Mouse (Mus musculus) cerebellum, postnatal 36 days (tissue): ENCODE data around the gene Txn1.

Experiments
- DNase-seq, 2 experiments: peaks; one replicate each; pipeline ENCODE4 v3.0.0; 2021 to 2022; ENCODE audit warnings: mixed read lengths in 2 of 2

Txn1 gene

DNA sequence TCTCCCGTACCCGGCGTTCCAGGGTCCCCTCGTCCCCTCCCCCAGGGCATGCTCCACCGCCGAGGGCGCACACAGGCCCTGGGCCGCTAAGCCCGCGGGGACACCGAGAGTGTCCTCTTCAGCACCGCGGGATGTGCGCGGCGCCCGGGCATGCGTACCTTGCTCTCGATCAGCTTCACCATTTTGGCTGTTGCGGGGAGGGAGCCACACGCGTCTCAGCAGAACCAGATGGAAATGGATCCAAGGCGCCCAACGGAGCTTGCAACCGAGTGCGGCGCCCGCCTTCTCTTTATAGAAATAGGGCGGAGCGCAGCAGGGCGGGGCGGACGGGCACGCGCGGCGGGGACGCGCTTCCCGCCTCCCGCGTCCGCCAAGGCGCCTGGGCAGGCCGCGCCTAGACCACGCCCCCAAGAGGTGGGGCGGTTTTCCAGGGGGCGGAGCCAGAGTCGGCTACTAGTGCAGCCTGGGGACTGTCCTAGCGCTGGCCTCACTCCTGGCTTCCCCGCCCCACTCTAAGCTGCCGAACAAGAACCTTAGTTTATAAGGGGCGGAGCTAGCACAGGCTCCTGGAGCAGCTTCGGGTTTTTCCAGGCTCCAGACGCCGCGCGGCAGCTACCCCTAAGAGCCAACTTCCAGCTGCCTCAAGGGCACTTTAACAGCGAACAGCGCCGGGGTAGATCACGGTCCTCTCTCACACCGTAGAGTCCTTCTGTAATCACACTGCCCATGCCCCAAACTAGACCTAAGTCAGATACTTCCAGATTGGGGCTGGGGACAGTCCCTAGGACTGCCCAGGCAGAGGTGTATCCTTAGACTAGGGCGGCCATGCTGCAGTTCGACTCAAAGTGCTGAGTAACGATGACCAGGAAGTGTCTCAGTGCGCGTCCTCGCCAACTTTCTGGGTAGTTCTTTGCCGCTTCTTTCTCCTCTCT is at the start of gene Txn1:
Gene Txn1, minus strand, starts transcription at position 383 of the 932 bp plus-strand sequence.
- DNase-seq = peak; percentile 93 to 95

DNA sequence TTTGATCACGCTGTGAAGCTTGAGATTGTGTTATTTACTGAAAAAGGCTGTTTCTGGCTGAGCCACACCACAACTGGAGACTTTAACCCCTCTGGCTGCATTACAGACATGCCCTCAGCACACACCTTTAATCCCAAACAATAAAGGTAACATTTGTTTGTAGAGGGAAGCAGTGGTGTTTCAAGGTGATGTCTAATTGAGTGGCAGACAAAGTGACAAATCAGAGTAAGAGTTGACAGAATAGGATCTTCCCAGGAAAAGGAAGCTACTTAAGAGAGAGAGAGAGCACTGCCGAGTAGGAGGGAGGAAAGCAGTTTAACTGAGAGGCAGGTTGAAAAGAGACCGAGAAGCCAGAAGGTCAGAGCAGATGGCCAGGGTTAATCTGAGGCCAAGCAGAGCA is 47.3 kb upstream of the Txn1 start:
- no peak for DNase-seq

DNA sequence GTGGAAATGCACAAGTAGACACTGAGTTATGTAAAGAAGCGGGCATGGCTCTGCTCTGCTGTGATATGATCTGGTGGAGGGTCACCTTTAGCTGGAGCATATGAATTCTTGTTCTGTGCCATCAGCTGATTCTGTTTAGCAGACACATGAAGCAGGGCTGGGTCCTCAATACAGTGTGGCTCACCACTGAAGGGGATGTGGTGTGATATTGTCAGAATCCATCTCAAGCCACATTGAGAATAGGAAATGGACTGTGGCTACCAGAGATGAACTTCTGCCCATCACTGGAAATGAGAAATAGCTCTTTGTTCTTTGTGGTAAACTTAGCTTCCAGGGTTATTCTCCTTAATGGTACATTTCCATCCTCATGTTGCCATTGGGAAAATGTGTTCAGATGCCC is 35.2 kb upstream of the Txn1 start:
- no peak for DNase-seq

DNA sequence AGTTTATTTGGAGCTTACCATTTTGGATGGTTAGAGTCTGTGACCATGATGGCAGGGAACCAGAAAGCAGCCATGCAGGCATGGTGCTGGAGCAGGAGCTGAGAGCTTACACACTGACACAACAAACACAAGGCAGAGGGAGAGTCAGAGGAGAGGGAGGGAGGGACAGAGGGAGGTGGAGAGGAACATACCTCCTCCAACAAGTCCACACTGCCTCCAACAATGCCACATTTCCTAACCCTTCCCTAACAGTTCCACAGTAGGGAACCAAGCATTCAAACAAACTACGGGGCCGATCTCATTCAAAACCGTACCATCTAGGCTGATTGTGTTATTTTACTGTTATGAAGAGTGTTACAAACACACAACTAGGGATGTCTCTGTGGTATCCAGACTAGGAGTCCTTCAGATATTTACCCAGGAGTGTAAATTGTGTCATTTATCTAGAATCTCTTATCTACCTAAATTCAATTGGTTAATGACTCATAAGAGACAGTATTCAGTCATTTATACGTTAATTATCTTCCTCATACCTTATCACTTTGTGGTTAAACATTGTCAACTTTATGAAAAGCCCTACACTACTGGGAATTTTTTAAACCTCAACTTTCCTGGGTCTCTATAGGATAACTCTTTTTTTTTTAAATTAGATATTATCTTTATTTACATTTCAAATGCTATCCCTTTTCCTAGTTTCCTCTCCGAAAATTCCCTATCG is 18.3 kb upstream of the Txn1 start:
- DNase-seq = no peak

DNA sequence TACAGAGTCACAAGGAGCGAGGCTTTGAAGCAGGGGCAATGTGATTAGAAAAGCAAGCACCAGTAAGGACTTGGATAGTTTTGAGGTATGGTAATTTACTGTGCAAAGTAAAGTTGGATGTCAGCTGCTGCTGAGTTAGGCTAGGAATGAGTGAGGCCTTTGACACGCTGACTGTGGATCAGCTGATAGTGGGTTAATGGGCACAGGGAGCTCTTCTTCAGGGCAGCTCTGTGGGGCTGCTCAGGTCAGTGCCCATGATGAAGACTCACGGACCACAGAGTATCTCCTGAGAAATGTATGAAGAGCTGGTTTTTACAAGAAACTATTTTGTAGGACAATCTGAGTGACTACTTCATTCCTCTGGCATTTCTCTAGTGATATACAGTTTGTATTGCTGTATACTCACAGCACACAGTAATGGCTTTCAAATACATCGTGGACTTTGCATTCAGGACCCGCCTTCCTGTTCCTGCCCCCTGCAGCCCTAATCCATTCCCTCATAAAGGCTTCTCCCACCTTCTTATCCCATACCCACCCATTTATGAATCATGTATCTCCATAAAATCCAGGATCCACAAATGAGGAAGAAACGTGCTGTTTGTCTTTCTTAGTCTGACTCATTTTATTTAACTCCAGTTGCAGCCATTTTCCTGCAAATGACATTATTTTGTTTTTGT is 17.5 kb upstream of the Txn1 start:
- DNase-seq = no peak

DNA sequence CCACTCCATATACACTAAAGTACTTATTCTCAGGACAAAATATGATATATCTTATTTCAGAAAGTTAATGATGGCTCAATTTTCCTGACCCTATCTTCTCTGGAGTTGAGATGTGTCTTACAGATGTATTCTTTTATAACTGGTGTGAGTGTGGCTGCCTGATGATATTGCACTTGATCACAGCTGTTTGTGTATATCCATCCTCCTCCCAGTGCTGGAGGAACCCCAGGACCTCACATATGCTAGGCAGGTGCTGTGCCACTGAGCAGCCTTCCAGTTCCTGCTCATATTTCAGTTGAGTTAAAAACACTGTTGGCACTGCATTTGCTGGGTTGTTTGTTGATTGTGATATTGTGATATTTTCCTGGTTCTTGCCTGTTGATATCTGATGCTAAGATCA is 14.1 kb upstream of the Txn1 start:
- no peak for DNase-seq

DNA sequence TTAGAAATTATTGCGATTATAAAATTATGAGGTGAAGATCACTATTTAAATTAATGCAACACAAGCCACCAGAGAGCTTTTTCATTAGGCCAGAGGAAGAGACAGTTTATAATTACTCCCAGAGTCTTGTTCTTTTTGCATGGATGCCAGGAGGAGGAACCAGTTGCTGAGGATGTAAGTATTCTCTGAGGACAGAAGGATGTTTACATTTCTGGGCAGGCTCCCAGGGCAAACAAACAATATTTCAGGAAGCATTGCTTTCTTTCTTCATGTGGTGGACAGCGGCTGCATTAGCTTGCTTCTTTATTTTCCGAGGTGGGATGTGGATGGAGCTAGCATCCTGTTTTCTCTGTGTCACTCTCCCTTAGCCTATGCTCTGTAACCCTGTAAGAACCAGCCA is 11.0 kb upstream of the Txn1 start:
- DNase-seq = no peak

DNA sequence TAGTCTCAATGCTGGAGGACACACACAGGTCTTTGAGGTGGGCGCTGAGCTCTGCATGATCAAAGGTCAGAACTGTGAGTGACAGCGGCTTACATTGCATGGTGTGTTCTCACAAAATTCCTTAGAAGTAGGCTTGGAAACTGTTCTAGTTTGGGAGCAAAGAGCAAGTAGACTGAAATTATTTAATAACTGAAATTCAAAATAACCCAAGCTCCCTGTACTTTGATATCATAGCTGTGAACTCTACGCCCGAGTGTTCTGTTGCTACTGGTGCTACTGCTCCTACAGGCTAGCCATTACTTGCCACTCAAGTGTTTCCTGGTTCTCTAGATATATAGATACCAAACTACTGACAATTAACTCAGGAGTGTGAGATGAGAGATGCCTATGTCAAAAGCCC is 9.3 kb upstream of the Txn1 start:
- no peak for DNase-seq

DNA sequence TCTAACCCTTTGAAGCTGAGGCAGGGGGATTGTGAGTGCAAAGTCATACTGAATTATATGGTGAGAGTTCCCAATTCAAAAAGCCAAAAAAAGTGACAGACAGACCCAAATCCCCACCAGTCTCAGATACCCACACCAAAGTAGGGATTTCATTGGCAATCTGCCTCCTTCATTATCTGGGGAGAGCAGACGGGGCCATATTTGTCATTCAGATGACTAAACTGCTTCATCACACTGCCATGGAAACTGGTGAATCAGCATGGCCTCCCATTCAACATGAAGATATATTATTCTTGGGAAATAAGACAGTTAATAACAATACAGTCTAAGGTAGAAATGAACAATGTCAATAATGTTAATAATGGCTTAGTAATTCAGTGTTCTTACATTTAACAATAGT is 7.9 kb upstream of the Txn1 start:
- no peak for DNase-seq

DNA sequence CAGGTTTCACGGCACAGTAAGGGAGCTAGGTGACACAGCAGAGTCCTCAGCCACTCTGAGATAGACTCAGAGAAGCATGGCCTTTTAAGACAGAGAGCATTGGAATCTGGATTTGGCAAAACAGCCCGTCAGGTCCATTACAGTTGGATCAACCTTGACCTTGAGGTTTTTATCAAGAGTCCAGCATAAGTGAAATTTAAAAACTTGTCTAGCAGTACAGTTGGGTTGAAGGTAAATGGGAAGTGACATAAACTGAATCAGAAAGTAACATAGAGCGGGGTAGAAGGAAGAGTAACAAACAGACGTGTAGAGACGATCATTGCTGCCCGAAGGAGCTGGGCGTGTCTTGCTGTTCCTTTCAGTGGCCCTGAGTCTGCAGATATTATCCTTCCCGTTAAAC is 2.8 kb upstream of the Txn1 start:
- no peak for DNase-seq

DNA sequence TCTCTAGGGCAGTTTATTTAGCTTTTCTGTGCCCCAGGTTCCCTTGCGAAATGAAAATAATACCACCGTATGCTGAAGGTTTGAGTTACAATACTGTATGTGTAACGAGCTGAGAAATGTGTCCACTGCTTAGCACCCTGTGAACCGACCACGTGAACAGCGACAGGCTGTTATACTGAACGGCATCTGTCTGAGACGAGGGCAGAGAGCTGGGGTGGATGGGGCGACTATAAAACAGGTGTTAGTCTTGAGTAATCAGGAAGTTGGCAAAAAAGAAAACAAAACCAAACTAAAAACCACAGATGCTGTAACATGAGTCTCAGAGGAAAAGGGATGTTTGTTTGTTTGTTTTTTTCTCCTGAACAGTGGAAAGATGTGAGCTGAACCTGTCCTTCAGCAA is 1.9 kb upstream of the Txn1 start:
- DNase-seq = no peak

DNA sequence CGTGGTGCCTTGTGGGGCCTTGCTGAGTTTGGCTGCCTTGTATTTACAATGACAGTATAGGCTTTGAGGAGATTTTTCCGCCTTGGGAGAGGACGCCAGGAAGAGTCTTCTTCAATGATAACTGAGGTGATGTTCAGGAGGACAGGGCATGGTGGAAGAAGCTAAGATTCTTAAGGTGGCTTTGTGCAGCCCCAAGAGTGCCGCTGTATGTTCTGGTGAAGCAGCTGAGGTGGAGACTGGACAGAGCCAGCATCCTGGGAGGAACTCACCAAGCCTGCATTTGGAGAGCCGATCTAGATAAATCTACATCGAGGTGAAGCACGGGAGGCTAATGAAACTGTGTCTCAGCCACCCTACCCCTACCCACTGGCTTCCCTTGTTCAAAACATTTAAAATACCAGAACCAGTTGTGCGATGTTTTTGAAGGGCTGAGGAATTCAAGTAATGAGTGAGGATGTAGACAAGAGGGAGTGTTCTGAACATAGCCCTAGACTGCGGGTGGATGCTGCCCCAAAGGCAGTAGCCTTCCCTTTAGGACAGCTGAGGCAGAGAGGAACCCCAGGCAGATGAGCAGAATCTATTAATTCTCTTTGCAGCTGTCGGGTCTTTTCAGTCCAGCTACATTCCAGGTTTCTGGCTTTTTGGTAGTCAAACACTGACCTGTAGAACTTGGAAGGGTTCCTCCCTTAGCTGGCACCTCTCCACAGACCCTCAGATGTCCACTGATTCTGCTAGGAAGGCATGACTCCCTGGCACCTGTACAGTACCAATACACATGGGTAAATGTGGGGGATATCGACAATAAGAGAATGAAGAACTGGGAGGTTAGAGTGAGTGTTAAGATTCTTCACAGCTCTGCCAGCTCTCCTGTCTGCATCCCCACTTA is 1.2 kb upstream of the Txn1 start:
- no peak for DNase-seq

DNA sequence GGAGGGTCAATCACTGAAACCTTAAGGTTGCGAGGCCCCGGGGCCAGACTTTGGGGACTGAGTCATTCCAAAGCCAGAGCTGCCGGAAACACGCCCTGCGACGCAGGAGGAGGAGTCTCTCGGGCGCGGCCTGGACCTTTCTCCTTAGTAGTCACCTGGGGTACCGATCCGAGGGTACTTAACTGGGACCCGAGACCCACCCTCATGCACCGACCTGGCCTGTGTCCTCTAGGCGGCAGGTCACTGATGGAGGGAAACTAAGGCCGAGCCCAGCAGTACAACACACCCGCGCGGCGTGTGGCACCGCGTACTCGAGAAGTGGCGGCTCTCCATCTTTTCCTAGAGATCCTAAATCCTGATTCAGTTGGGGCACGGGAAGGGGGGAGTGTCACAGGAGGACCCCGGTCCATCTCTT is 660 bp downstream of the Txn1 start:
- DNase-seq = peak; percentile 67 to 69

DNA sequence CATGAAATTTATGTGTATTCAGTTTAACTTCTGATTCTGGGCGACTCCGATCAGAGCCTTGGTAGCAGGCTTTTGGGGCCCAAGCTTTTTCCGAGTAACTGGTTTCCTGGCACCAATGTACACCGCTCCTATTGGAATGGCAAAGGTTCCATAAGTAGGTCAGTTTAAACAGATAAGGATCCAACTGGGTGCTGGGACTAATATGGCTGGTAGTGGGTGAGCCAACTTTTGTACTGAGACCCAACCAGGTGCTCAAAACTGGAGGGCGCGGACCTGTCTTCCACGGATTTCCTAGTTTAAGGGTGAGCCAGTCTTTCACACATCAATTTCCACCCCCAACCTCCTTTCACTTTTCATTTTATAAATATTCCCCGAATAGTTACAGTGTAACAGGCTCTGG is 1.2 kb downstream of the Txn1 start:
- peak in 1 of 2 experiments; percentile 14 for DNase-seq

DNA sequence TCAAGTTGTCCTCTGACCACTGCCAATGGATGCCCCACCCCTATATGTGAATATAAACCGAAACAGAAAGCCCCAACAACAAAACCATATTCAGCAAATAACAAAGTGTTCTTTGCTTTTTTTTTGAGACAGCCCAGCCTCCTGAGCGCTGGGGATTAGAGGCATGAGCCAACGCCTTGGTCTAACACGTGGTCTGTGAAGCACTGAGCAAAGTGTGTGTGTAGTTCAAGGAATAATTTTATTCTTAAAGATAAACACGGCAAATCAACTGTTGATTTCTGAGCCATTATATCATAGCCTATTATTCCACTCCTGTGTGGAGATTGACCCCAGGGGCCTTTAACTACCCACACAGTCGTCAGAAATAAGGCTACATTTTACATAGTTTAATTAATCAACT is 1.6 kb downstream of the Txn1 start:
- DNase-seq = no peak

DNA sequence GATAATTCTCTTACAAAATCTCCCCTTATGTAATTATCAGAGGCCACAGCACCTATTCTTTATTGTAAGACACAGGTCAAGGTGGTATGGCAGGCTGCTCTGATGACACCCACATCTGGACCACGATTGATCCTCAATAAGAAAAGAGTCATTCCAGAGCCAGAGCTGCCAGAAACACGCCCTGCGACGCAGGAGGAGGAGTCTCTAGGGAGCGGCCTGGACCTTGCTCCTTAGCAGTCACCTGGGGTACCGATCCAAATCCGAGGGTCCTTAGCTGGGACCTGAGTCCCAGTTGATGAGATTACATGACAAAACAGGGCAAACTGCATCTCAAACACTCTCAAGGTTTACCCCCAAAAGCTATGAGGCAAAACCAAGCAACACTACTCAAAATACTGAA is 2.4 kb downstream of the Txn1 start:
- no peak for DNase-seq

DNA sequence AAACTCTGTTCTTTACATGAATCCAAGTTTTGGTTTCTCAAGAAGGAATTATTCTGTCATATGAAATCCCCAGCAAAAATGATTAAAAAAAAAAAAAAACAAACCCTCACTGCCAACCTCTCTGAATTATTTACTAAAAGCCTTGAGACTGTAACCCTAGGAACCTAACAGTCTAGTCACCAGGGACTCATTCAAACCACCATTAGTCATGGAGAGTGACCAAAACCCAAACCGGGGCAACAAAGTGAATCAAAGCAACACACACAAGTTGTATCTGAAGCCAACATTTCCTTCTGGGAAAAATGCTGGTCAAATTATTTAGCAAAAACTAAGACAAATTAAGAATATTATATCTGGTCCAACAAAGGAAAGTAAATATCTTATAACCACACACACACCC is 3.3 kb downstream of the Txn1 start:
- no peak for DNase-seq

DNA sequence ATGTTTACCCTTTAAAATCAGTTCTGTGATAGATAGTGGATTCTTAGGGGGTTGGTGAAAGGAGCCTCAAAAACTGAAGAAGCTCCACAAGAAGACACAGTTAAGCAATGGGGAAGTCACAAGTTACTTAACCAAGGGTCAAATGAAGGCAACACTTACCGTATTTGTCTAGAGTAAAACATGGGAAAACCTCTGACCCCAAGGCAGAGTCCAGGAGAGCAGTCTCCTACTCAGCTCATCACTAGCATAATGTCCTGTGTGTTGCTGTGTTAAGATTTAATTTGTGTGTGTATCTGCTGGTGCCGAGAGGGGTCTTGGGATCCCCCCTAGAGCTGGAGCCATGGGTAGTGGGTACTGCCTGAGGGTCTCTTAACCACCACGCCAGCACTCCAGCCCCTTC is 3.8 kb downstream of the Txn1 start:
- DNase-seq = no peak

DNA sequence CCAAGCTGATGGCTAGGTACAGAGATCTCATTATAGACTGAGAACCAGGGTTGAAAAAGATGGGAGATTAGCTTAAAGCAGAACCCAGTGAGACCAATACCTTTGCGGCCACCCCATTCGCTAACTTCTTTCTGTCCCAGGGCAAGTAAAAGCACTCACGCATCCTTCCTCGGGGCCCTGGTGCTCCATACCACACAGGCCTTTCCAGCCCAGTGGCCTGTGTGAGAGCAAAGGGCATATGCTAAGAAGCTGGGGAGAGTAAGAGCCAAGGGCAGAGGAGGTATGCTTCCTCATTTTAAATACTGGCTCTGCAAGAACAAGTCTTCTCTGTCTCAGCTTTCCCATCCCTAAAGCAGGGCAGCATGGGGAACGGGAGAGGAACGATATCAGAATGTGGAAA is 6.3 kb downstream of the Txn1 start:
- DNase-seq = no peak

DNA sequence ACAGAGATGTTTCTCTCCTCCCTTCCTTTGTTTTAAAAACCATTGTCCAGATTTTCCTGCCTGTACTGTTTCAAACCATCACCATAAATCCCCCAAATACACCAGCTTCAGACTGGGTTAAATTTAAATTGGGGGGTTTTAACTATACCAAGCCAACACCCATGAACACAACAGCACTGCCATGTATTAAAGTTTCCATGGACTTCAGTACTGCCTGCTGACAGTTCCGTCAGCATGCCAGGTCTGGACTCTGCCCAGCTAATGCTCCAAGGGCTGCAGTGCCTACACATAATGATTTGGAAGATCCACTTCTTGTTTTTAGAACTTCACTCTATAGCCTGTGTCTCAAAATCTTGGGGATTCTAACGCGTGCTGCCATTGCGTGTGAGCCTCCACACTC is 8.7 kb downstream of the Txn1 start:
- DNase-seq = no peak

DNA sequence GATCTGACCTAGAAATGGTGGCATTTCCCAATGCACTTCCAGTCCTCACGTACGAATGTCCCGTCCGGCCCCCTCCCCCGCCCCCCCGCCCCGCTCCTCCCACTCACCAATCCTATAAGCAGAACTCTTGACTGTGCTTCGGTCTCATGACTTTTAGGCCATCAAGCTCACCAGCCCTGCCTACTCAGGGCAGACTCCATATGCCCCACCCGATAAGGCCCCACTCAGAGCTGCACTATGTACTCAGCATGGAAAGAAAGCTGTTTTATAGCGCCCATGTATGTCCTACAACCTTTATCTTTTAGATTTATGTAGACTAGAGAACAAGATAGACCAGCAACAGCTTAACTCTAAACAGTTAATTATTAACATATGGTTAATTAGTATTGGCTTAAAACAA is 9.2 kb downstream of the Txn1 start:
- DNase-seq = no peak

DNA sequence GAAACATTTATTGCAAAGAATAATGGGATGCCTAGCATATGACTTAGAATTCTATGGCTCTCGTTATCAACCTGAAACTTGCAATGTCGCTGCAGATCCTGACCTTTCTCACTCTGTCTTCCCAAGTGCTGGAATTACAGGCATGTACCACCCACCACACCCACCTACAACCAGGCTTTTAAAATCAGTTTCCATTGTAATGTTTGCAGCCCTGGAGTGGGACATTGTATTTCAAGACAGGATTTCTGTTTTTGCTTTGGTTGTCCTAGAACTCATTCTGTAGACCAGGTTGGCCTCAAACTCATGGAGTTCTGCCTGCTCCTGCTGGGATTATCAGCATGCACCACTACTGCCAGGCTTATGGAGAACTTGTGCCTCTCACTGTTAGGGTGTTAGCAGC is 13.3 kb downstream of the Txn1 start:
- DNase-seq = no peak

DNA sequence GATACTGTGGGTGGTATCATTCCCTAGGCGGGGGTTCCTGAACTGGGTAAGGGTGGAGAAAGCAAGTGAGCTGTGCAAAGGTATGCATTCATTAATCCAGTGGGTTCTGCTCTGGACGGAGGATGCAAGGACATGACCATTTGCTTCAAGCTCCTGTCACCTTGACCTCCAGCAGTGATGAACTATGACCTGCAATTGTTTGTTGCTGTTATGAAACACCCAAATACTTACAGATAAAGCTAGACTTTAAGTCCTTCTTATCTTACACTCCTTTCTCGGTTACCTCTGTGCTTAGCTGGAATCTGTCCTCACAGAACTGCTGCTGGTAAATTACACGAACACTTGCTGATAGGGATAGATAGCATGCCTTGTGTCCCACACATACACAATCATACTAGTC is 15.6 kb downstream of the Txn1 start:
- no peak for DNase-seq
